Mouse (Mus musculus): ENCODE results near the gene Tenm3. TPM values are rescaled to one million over a fixed set of nuclear protein-coding genes. Genes with fewer than 3 reads are reported as not detected.
"Not testable (repeated sequence)": the region's sequence is repeated elsewhere in the genome, so short reads cannot be mapped to it uniquely, and the experiment has no call there.

Gene Tenm3
- total and polyA plus RNA-seq, 3 experiments: 0.01 to 0.11 TPM; not detected in 1

DNA sequence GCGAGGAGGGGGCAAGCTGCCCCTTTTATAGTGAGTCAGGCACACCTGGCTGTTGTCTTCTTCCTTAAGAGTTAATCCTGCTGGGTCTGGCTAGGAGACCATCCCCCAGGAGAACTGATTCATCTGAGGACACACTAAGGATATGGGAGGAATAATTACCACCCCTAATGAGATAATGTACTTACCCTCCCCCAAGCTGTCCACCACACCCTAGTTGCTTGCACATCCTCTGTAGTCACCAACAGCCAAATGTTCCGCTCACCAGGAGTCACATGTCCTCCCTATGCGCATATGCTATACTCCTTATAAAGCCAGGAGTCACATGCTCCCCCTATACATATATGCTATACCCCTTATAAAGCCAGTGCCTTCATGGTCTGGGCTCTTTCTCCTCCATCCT lies 662.8 kb downstream of the Tenm3 start:
- Histone ChIP-seq H3K27me3 (ENCODE audit: insufficient read depth, low read length) (no peaks in the 10 kb centered on the region), H3K4me1 (ENCODE audit: insufficient read depth, low read depth, low read length) (no peaks in the 10 kb centered on the region), H3K36me3 (replicated peaks) (no peaks in the 10 kb centered on the region), H3K9me3 (replicated peaks) (peaks cover 8% of the 10 kb centered on the region), H3K4me3 (ENCODE audit: low read depth, low read length) (no peak overlapping the region)
- ATAC-seq (ENCODE audit: extremely low read depth, insufficient number of reproducible peaks, low FRiP score, poor library complexity, severe bottlenecking) (no peak), DNase-seq (ENCODE audit: low spot score) (no peak)
- TF ChIP-seq GATA2 (IDR thresholded peaks at IDR 0.05; ENCODE audit: borderline replicate concordance, low read depth, low read length) (no peak), POLR2AphosphoS5 (IDR thresholded peaks at IDR 0.05; ENCODE audit: insufficient replicate concordance, low read depth, low read length) (no peak), CTCF (IDR thresholded peaks at IDR 0.05; ENCODE audit: low read depth, low read length) (no peak), TAL1 (conservative IDR thresholded peaks at IDR 0.05; ENCODE audit: low read depth, low read length) (no peak), GATA1 (IDR thresholded peaks at IDR 0.05; ENCODE audit: borderline replicate concordance, low read length) (no peak)

GRCm38 (mm10) chr8:48180146-48180545 lies 663.6 kb downstream of the Tenm3 start:
- not testable (repeated sequence) for H3K4me3 ChIP-seq (ENCODE audit: low read depth, low read length); H3K27me3 ChIP-seq (ENCODE audit: insufficient read depth, low read length); ATAC-seq (ENCODE audit: extremely low read depth, insufficient number of reproducible peaks, low FRiP score, poor library complexity, severe bottlenecking); H3K9me3 ChIP-seq (replicated peaks); DNase-seq (ENCODE audit: low spot score); H3K36me3 ChIP-seq (replicated peaks); H3K4me1 ChIP-seq (ENCODE audit: insufficient read depth, low read depth, low read length)

- no peaks in the 10 kb centered on the region for H3K4me1 ChIP-seq (ENCODE audit: insufficient read depth, low read depth, low read length)
- ATAC-seq (ENCODE audit: extremely low read depth, insufficient number of reproducible peaks, low FRiP score, poor library complexity, severe bottlenecking) (no peak), DNase-seq (ENCODE audit: low spot score) (no peak)
- H3K9me3 ChIP-seq (replicated peaks): peaks cover 8% of the 10 kb centered on the region
- H3K27me3 ChIP-seq (ENCODE audit: insufficient read depth, low read length): no peaks in the 10 kb centered on the region
- H3K36me3 ChIP-seq (replicated peaks): no peaks in the 10 kb centered on the region
- H3K4me3 ChIP-seq (ENCODE audit: low read depth, low read length): no peak overlapping the region
- TF ChIP-seq POLR2AphosphoS5 (IDR thresholded peaks at IDR 0.05; ENCODE audit: insufficient replicate concordance, low read depth, low read length) (no peak), CTCF (IDR thresholded peaks at IDR 0.05; ENCODE audit: low read depth, low read length) (no peak), TAL1 (conservative IDR thresholded peaks at IDR 0.05; ENCODE audit: low read depth, low read length) (no peak)
Measured at GRCm38 (mm10) chr8:48178993-48179392, 664.8 kb downstream of the Tenm3 start.

GRCm38 (mm10) chr8:48177876-48178275 lies 665.9 kb downstream of the Tenm3 start:
- no peak for DNase-seq (ENCODE audit: low spot score)
- Histone ChIP-seq H3K36me3 (replicated peaks) (no peaks in the 10 kb centered on the region), H3K4me3 (ENCODE audit: low read depth, low read length) (no peak overlapping the region), H3K9me3 (replicated peaks) (peaks cover 8% of the 10 kb centered on the region), H3K4me1 (ENCODE audit: insufficient read depth, low read depth, low read length) (no peaks in the 10 kb centered on the region), H3K27me3 (ENCODE audit: insufficient read depth, low read length) (no peaks in the 10 kb centered on the region)
- TF ChIP-seq TAL1 (conservative IDR thresholded peaks at IDR 0.05; ENCODE audit: low read depth, low read length) (no peak), CTCF (IDR thresholded peaks at IDR 0.05; ENCODE audit: low read depth, low read length) (no peak), GATA2 (IDR thresholded peaks at IDR 0.05; ENCODE audit: borderline replicate concordance, low read depth, low read length) (no peak), GATA1 (IDR thresholded peaks at IDR 0.05; ENCODE audit: borderline replicate concordance, low read length) (no peak), POLR2AphosphoS5 (IDR thresholded peaks at IDR 0.05; ENCODE audit: insufficient replicate concordance, low read depth, low read length) (no peak)
- no peak for ATAC-seq (ENCODE audit: extremely low read depth, insufficient number of reproducible peaks, low FRiP score, poor library complexity, severe bottlenecking)

Measured in G1E (cell line).